Mouse (Mus musculus) lung, embryonic 14.5 days (tissue): ENCODE measurements around the gene Cog5. TPM values are rescaled to one million over a fixed set of nuclear protein-coding genes. Genes with fewer than 3 reads are reported as not detected.

ENCODE experiments used
- ATAC-seq: fragments of 200-750 bp; cut with Nextera tagmentation; 2 replicates; pipeline ENCODE4 v1.8.0; 2017; ENCODE audit warnings: mild to moderate bottlenecking, moderate TSS enrichment, moderate library complexity; ENCODE audit not compliant: insufficient read depth
- DNase-seq: peaks from one replicate; pipeline ENCODE4 v3.0.0-alpha.2; 2015
- H3K27ac ChIP-seq: fragments of 300-500 bp; sonication (generic); 2 replicates; pipeline ENCODE4 v1.5.1; 2014; ENCODE audit warnings: low read depth, mild to moderate bottlenecking, moderate library complexity
- H3K27me3 ChIP-seq: fragments of 300-500 bp; sonication (generic); 2 replicates; pipeline ENCODE4 v1.6.1; 2014; ENCODE audit warnings: low read length, control low read depth; ENCODE audit not compliant: insufficient read depth
- H3K36me3 ChIP-seq: fragments of 300-500 bp; sonication (generic); 2 replicates; pipeline ENCODE4 v1.6.1; 2014; ENCODE audit warnings: control low read depth; ENCODE audit not compliant: insufficient read depth
- H3K4me1 ChIP-seq: fragments of 300-500 bp; sonication (generic); 2 replicates; pipeline ENCODE4 v1.6.1; 2014; ENCODE audit warnings: antibody characterized with exemption, control low read depth; ENCODE audit not compliant: insufficient read depth
- H3K4me2 ChIP-seq: fragments of 300-500 bp; sonication (generic); 2 replicates; pipeline ENCODE4 v1.6.1; 2014; ENCODE audit warnings: mild to moderate bottlenecking
- H3K4me3 ChIP-seq: fragments of 300-500 bp; sonication (generic); 2 replicates; pipeline ENCODE4 v1.5.1; 2014; ENCODE audit warnings: low read depth, low read length
- H3K9ac ChIP-seq: fragments of 300-500 bp; sonication (generic); 2 replicates; pipeline ENCODE4 v1.6.1; 2014
- H3K9me3 ChIP-seq: fragments of 300-500 bp; sonication (generic); 2 replicates; pipeline ENCODE4 v1.6.1; 2016; ENCODE audit warnings: low read depth, low read length, control low read depth
- CTCF ChIP-seq: IDR thresholded peaks from 2 replicates; pipeline ENCODE4 v1.5.1; 2016; ENCODE audit warnings: antibody characterized with exemption, low read depth
- WGBS: fragments of 180-500 bp; shearing (Covaris S2); extraction: QIAGEN DNeasy Blood & Tissue Kit; methylation state at CpG from one replicate; pipeline ENCODE4 v1.1.7; 2014; 5-methylcytosine and 5-hydroxymethylcytosine counted together
- polyA plus RNA-seq: library from polyadenylated mRNA; unstranded; fragments of >200 nt; fragmentation: Nextera tagmentation; extraction: Ambion mirVana; gene quantifications from 2 replicates; pipeline ENCODE4 v1.2.1, GENCODE M21; 2014

The Cog5 gene
- polyA plus RNA-seq, 1 experiment from 2014 or later: 34.0 TPM

DNA sequence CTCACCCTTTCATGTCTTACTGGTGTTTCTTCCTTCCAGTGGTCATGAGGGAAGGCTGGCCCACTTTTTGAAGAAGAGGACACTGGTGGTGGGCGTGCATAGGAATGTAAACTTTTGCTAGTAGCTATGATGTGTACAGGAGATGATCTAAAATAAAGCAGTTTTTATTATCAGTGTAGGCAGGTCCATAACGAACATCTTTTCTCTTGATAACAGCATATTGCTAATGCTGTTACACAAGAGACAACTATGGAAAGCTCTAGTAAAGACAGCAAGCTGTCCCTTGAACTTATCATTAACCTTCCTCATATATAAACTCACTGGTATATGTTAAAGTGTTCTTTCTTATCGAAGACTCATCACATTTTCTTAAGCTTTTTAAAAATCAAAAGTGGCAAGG lies 282.9 kb downstream of the Cog5 start:
- H3K9me3 ChIP-seq: no peaks in the 10 kb centered on the region
- H3K36me3 ChIP-seq: peaks cover 76% of the 10 kb centered on the region
- H3K4me2 ChIP-seq: no peak overlapping the region
- ATAC-seq (no peak), DNase-seq (no peak)
- TF ChIP-seq CTCF: no peak
- H3K4me1 ChIP-seq: no peaks in the 10 kb centered on the region
- H3K4me3 ChIP-seq: no peak overlapping the region
- 81% methylated on average over 3 of the region's 3 CpGs for WGBS
- H3K27me3 ChIP-seq: no peaks in the 10 kb centered on the region
- no peak overlapping the region for H3K9ac ChIP-seq
- H3K27ac ChIP-seq: no peak overlapping the region

DNA sequence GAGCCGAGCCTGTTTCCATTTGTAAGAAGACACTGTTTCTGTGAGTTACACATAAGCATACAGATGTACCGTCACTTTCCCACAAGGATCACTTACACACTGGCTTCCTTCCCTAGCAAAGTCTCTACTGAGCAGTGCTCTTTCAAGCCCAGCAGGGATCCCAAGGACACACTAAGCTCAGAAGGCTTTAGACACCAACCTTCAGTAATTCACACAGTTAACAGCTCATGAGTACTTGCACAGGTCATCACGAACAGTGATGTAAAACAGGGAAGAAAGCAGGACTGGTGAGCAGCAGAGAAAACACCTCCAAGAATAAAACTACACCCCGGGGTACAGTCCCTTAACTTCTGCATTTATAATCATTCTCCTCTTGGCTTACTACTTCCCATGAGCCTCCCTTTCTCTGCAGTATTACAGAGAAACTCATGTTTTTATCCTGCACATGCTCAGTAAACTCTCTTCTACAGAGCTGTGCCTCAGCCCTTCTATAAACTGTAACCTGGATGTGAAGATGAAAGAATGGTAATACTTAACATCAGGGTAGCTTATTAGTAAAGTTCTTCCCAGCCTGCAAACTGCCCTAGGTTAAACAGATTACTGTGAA lies 283.8 kb downstream of the Cog5 start:
- Histone ChIP-seq H3K36me3 (peaks cover 78% of the 10 kb centered on the region), H3K4me3 (no peak overlapping the region), H3K27me3 (no peaks in the 10 kb centered on the region), H3K27ac (no peak overlapping the region), H3K9ac (no peak overlapping the region), H3K4me2 (no peak overlapping the region), H3K4me1 (no peaks in the 10 kb centered on the region), H3K9me3 (no peaks in the 10 kb centered on the region)
- no peak for TF ChIP-seq CTCF
- no peak for ATAC-seq
- no peak for DNase-seq
- 91% methylated on average over 4 of the region's 4 CpGs for WGBS

DNA sequence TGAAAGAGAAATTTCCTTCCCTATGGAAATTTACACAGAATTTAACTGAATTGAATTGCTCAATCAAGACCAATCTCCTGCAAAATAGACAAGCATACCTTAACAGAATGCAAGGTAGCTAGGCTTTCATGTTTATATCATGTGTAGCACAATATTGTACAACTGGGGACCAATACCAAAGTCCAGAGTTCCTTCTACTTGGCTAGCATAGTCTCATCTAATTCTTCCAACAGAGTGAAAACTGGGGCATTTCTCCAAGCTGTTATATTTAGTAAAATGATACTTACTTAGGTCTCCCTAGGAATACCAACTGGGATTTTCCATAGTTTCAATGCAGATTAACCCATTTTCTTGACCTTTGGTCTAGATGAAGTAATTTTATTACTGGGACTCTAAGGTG lies 284.4 kb downstream of the Cog5 start:
- H3K27ac ChIP-seq: no peak overlapping the region
- TF ChIP-seq CTCF: no peak
- H3K4me1 ChIP-seq: no peaks in the 10 kb centered on the region
- H3K36me3 ChIP-seq: peaks cover 77% of the 10 kb centered on the region
- no peaks in the 10 kb centered on the region for H3K27me3 ChIP-seq
- no peak overlapping the region for H3K4me3 ChIP-seq
- no peak for DNase-seq
- no peak for ATAC-seq
- H3K9me3 ChIP-seq: no peaks in the 10 kb centered on the region
- no peak overlapping the region for H3K4me2 ChIP-seq
- H3K9ac ChIP-seq: no peak overlapping the region

DNA sequence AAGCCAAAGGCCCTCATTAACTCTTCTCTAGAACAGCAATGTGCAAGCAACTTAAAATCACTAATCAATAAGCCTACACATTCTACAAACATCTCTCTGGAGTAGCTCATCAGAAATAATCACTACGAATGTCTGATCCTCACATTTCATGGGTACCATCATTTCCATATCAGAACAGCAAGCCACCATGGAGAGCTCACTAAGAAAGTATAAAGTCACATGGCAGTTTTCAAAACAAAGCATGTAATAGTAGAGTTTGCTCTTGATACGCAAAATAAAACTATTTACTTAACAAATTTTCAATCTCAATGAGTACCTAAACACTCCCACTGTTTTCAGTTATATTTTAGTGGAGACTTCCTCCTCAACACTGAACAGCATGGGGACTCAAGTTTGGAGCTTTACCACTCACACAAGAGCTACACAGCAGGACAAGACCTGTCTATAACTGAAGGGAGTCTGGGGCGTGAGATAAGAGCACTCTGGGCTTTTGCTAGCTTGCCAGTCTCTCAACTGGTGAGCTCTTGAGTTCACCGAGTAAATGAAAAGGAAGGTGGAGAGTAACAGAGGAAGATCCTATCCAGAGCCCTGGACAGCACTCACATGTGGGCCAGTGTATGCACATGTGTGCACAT lies 288.5 kb downstream of the Cog5 start:
- Histone ChIP-seq H3K27me3 (no peaks in the 10 kb centered on the region), H3K4me2 (no peak overlapping the region), H3K4me1 (no peaks in the 10 kb centered on the region), H3K9ac (no peak overlapping the region), H3K9me3 (no peaks in the 10 kb centered on the region), H3K36me3 (peaks cover 49% of the 10 kb centered on the region), H3K4me3 (no peak overlapping the region), H3K27ac (no peak overlapping the region)
- 88% methylated on average over 4 of the region's 4 CpGs for WGBS
- no peak for DNase-seq
- TF ChIP-seq CTCF: no peak
- no peak for ATAC-seq

DNA sequence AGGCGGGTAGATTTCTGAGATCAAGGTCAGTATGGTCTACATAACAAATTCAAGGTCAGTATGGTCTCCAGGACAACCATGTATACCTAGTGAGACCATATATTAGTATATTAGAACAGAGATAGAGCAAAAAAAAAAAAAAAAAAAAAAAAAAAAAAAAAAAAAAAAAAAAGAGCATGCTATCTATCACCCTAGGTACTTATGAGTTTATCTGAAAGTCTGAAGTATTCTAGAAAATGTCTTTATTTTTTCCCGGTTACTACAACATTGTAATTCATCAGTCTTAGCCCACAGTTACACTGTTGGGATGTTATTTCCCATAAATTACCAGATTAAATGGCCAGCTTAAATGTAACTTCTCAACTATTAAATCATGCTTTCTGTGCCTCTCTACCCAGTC lies 289.7 kb downstream of the Cog5 start:
- H3K4me3 ChIP-seq: no peak overlapping the region
- TF ChIP-seq CTCF: no peak
- H3K9ac ChIP-seq: no peak overlapping the region
- ATAC-seq (no peak), DNase-seq (no peak)
- H3K4me1 ChIP-seq: no peaks in the 10 kb centered on the region
- H3K36me3 ChIP-seq: peaks cover 36% of the 10 kb centered on the region
- no peaks in the 10 kb centered on the region for H3K27me3 ChIP-seq
- WGBS: 90% methylated on average over 2 of the region's 2 CpGs
- no peaks in the 10 kb centered on the region for H3K9me3 ChIP-seq
- no peak overlapping the region for H3K4me2 ChIP-seq
- H3K27ac ChIP-seq: no peak overlapping the region

DNA sequence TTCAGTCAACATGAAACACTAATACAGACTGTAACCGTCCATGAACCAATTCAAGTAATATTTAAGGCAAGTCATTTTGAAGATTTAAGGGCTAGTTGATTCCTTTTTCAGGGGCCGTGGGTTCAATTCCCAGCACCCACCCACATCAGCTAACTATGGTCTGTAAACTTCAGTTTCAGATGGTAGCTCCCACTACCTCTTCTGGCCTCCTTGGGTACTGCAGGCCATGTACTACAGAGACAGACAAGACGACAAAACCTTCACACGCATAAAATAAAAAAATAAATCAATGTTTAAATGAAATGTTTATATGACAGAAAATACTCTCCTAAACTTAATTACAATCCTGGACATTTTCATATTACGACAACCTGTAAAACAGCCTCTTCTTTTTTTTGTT lies 292.8 kb downstream of the Cog5 start:
- Histone ChIP-seq H3K9me3 (no peaks in the 10 kb centered on the region), H3K27me3 (no peaks in the 10 kb centered on the region), H3K9ac (no peak overlapping the region), H3K36me3 (peaks cover 14% of the 10 kb centered on the region), H3K4me2 (no peak overlapping the region), H3K4me3 (no peak overlapping the region), H3K4me1 (peaks cover 3% of the 10 kb centered on the region; the same call in 1 of the 2 replicates), H3K27ac (no peak overlapping the region)
- TF ChIP-seq CTCF: peak; percentile 51
- WGBS: 93% methylated on average over 5 of the region's 5 CpGs
- ATAC-seq (no peak), DNase-seq (no peak)

DNA sequence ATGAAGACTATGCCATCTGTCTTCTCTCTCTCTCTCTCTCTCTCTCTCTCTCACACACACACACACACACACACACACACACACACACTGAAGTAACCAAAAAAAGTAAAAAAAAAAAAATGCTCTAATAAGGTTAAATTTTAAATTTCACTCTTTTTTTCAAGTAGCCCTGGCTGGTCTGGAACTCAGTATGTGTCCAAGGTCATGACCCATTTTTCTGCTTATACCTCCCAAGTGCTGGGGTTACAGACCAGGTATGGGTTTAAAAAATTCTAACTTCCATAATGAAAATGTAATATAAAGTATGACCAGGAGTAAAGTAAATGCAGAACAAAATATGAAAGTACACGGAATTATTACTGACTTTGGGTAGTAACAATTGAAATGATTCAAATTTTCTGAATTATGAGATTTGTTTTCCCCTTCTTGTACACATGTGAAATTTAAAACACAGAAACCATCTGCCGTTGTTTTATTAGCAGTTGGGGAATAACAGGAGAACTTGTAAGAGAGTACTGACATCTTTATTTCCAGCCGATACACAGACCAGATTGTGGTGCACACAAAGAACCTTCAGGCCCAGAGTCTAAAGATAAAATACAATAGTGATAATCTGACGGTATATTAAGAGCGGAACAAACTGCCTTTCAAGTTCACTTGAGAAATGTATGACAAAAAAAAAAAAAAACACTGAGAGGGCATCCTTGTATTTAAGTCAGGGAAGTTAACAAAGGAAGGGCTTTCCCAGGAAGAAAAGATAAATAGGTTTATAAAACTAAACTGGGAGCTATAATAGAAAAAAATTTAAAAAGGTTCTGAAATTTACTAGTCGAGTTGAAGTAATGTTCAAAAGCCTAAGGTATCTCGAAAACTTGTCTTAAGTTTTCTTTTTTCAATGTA lies 293.7 kb downstream of the Cog5 start:
- peak overlapping the region; percentile 76 for H3K4me3 ChIP-seq
- H3K4me2 ChIP-seq: peak overlapping the region; percentile 68
- WGBS: 22% methylated on average over 7 of the region's 7 CpGs
- H3K4me1 ChIP-seq: peaks cover 3% of the 10 kb centered on the region; the same call in 1 of the 2 replicates
- H3K9me3 ChIP-seq: no peaks in the 10 kb centered on the region
- H3K36me3 ChIP-seq: peaks cover 5% of the 10 kb centered on the region; the same call in 1 of the 2 replicates
- TF ChIP-seq CTCF: no peak
- H3K27ac ChIP-seq: peak overlapping the region; percentile 99; the same call in 1 of the 2 replicates
- ATAC-seq (no peak), DNase-seq (peak; percentile 5)
- no peaks in the 10 kb centered on the region for H3K27me3 ChIP-seq
- peak overlapping the region; percentile 90 for H3K9ac ChIP-seq
